Mouse (Mus musculus) kidney, postnatal 0 days (tissue): ENCODE results near the gene Ajm1. TPM values are rescaled to one million over a fixed set of nuclear protein-coding genes. Genes with fewer than 3 reads are reported as not detected.

Source experiments
- ATAC-seq: fragments of 200-750 bp; cut with Nextera tagmentation; replicated peaks from 2 replicates; pipeline ENCODE4 v1.8.0; 2017; ENCODE audit warnings: low read depth, moderate number of reproducible peaks, moderate TSS enrichment, moderate library complexity; ENCODE audit not compliant: low FRiP score
- DNase-seq: peaks from one replicate; pipeline ENCODE4 v3.0.0-alpha.2; 2016; ENCODE audit warnings: low spot score
- H3K27ac ChIP-seq: fragments of 300-500 bp; sonication (generic); 2 replicates; pipeline ENCODE4 v1.5.1; 2014; ENCODE audit warnings: mild to moderate bottlenecking
- H3K27me3 ChIP-seq: fragments of 300-500 bp; sonication (generic); 2 replicates; pipeline ENCODE4 v1.6.1; 2014; ENCODE audit warnings: low read length, mixed read lengths; ENCODE audit not compliant: insufficient read depth
- H3K36me3 ChIP-seq: fragments of 300-500 bp; sonication (generic); 2 replicates; pipeline ENCODE4 v1.6.1; 2014; ENCODE audit warnings: low read length, mixed read lengths; ENCODE audit not compliant: insufficient read depth
- H3K4me1 ChIP-seq: fragments of 300-500 bp; sonication (generic); replicated peaks from 2 replicates; pipeline ENCODE4 v1.6.1; 2014; ENCODE audit warnings: antibody characterized with exemption, low read length, mixed read lengths; ENCODE audit not compliant: insufficient read depth
- H3K4me2 ChIP-seq: fragments of 300-500 bp; sonication (generic); 2 replicates; pipeline ENCODE4 v1.6.1; 2014; ENCODE audit warnings: mild to moderate bottlenecking, low read length, moderate library complexity, mixed read lengths
- H3K4me3 ChIP-seq: fragments of 300-500 bp; sonication (generic); replicated peaks from 2 replicates; pipeline ENCODE4 v1.5.1; 2014; ENCODE audit warnings: low read depth, low read length
- H3K9ac ChIP-seq: fragments of 300-500 bp; sonication (generic); 2 replicates; pipeline ENCODE4 v1.6.1; 2014; ENCODE audit warnings: low read depth, low read length
- H3K9me3 ChIP-seq: fragments of 300-500 bp; sonication (generic); replicated peaks from 2 replicates; pipeline ENCODE4 v1.6.1; 2016; ENCODE audit warnings: low read length, inconsistent platforms, mixed read lengths
- CTCF ChIP-seq: IDR thresholded peaks from 2 replicates; pipeline ENCODE4 v1.5.1; 2016; ENCODE audit warnings: antibody characterized with exemption, low read depth, mild to moderate bottlenecking, moderate library complexity
- WGBS: fragments of 180-500 bp; shearing (Covaris S2); extraction: QIAGEN DNeasy Blood & Tissue Kit; methylation state at CpG from one replicate; pipeline ENCODE4 v1.1.7; 2014; 5-methylcytosine and 5-hydroxymethylcytosine counted together
- polyA plus RNA-seq: library from polyadenylated mRNA; unstranded; fragments of >200 nt; fragmentation: Nextera tagmentation; extraction: Ambion mirVana; gene quantifications from 2 replicates; pipeline ENCODE4 v1.2.1, GENCODE M21; 2015

Ajm1 gene
- polyA plus RNA-seq, 1 experiment from 2014 or later = 0.16 TPM

DNA sequence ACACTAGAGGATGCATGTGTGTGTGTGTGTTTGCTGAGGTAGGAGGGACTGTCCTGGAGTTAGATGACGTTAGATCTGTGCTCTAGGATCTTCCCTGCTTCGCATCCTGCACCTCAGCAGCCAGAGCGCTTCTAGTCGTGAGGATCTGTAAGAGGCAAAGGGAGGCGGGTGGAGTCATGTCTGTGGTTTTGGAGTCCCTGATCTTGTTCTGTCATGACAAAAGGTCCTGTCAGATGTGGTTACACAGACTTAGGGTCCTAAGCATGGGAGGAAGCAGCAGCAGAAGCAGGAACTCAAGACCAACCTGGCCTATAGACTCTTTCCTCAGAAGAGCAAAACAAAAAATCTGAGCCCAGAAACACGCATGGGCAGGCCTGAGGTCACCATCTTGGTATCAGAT is 38.8 kb upstream of the Ajm1 start:
- H3K9ac ChIP-seq = no peak overlapping the region
- TF ChIP-seq CTCF = no peak
- no peaks in the 10 kb centered on the region for H3K36me3 ChIP-seq
- H3K4me3 ChIP-seq = no peak overlapping the region
- DNase-seq (no peak), ATAC-seq (no peak)
- no peak overlapping the region for H3K4me2 ChIP-seq
- 67% methylated on average over 6 of the region's 6 CpGs for WGBS
- peaks cover 13% of the 10 kb centered on the region for H3K4me1 ChIP-seq
- H3K27me3 ChIP-seq = 0 out of 2 replicates have a peak, but pooled peaks cover 3% of the 10 kb centered on the region
- H3K9me3 ChIP-seq = no peaks in the 10 kb centered on the region
- no peak overlapping the region for H3K27ac ChIP-seq

GRCm38 (mm10) chr2:25617578-25617977 is 36.0 kb upstream of the Ajm1 start, which contains the start of gene Ccdc183:
Gene Ccdc183, minus strand, starts transcription at chr2:25617678.
- Histone ChIP-seq H3K36me3 (no peaks in the 10 kb centered on the region), H3K27me3 (0 out of 2 replicates have a peak, but pooled peaks cover 3% of the 10 kb centered on the region), H3K4me1 (peaks cover 13% of the 10 kb centered on the region), H3K27ac (no peak within 1 kb of the TSS), H3K9ac (no peak within 1 kb of the TSS), H3K4me3 (no peak within 1 kb of the TSS), H3K9me3 (no peaks in the 10 kb centered on the region), H3K4me2 (peak within 1 kb of the TSS; percentile 45; the same call in 1 of the 2 replicates)
- DNase-seq (no peak), ATAC-seq (no peak)
- 70% methylated on average over 3 of the region's 3 CpGs for WGBS
- no peak for TF ChIP-seq CTCF

GRCm38 (mm10) chr2:25616398-25616797 is 34.8 kb upstream of the Ajm1 start:
- H3K27ac ChIP-seq = no peak overlapping the region
- no peaks in the 10 kb centered on the region for H3K9me3 ChIP-seq
- H3K4me1 ChIP-seq = peaks cover 13% of the 10 kb centered on the region
- 0 out of 2 replicates have a peak overlapping the region, but pooled peaks have one; percentile 7 for H3K4me3 ChIP-seq
- 0 out of 2 replicates have a peak, but pooled peaks cover 3% of the 10 kb centered on the region for H3K27me3 ChIP-seq
- no peak overlapping the region for H3K9ac ChIP-seq
- no peak for DNase-seq
- peak overlapping the region; percentile 45 for H3K4me2 ChIP-seq
- no peaks in the 10 kb centered on the region for H3K36me3 ChIP-seq
- ATAC-seq = no peak
- TF ChIP-seq CTCF = no peak
- 9% methylated on average over 22 of the region's 22 CpGs for WGBS

DNA sequence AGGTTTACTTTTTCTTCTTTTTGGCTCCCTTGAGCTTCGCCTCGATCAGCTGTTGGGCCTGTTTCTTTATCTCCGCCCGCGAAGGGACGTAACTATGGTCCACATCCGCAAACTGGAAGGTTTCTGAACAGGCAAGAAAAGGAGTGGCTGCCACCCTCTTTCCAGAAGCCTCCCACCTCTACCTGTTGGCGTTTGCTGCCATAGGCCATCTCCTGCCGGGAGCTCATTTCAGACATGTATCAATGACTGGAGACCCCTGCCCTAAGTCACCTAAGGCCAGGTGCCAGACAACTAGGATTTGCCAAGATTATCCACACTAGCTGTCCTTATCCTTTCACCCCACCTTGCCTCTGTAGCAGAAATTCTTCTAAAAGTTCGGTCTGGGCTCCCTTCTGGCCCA is 27.1 kb upstream of the Ajm1 start:
- ATAC-seq = 0 out of 2 replicates have a peak, but pooled peaks have one; percentile 7
- WGBS = 62% methylated on average over 10 of the region's 10 CpGs
- Histone ChIP-seq H3K27me3 (no peaks in the 10 kb centered on the region), H3K9me3 (no peaks in the 10 kb centered on the region), H3K4me3 (peak overlapping the region; percentile 94), H3K36me3 (no peaks in the 10 kb centered on the region), H3K4me1 (peaks cover 9% of the 10 kb centered on the region), H3K27ac (no peak overlapping the region), H3K4me2 (peak overlapping the region; percentile 70), H3K9ac (peak overlapping the region; percentile 98; the same call in 1 of the 2 replicates)
- no peak for TF ChIP-seq CTCF
- no peak for DNase-seq

- ATAC-seq = peak; percentile 87
- peak; percentile 94 for DNase-seq
- H3K4me2 ChIP-seq = peak within 1 kb of the TSS; percentile 70
- no peak for TF ChIP-seq CTCF
- WGBS = under 1% methylated on average over 80 of the region's 80 CpGs
- H3K36me3 ChIP-seq = no peaks in the 10 kb centered on the region
- peaks cover 9% of the 10 kb centered on the region for H3K4me1 ChIP-seq
- peak within 1 kb of the TSS; percentile 94 for H3K4me3 ChIP-seq
- H3K27ac ChIP-seq = peak within 1 kb of the TSS; percentile 95
- H3K27me3 ChIP-seq = no peaks in the 10 kb centered on the region
- H3K9ac ChIP-seq = peak within 1 kb of the TSS; percentile 98
- no peaks in the 10 kb centered on the region for H3K9me3 ChIP-seq
These were observed 26.4 kb upstream of the Ajm1 start, which contains the start of gene Rabl6 for GRCm38 (mm10) chr2:25607761-25608622. Gene Rabl6, minus strand, starts transcription at chr2:25608521.

DNA sequence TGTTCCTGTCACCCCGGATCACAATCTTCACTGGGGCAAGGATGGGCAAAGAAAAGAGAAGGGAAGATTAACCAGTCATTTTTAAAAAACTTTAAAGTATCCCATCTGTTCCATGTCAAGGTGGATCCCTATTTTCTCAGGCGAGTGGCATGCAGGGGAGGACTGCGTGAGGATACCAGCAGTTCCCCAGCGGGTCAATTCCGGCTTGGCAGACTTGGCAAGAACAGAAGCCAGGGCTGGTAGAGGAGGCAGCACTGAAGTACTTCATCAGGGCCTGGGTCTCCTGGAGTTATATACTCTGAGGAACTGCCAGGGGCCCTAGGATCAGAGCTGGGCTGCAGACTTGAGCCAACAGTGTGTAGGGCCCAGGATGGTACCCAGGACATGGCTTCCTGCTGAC is 21.0 kb upstream of the Ajm1 start:
- ATAC-seq = no peak
- Histone ChIP-seq H3K4me2 (no peak overlapping the region), H3K27me3 (no peaks in the 10 kb centered on the region), H3K27ac (no peak overlapping the region), H3K36me3 (peaks cover 42% of the 10 kb centered on the region), H3K9me3 (no peaks in the 10 kb centered on the region), H3K4me1 (peaks cover 3% of the 10 kb centered on the region; the same call in 1 of the 2 replicates), H3K9ac (no peak overlapping the region), H3K4me3 (no peak overlapping the region)
- no peak for DNase-seq
- no peak for TF ChIP-seq CTCF
- WGBS = 90% methylated on average over 5 of the region's 5 CpGs
